Mouse (Mus musculus) hindbrain, embryonic 16.5 days (tissue): ENCODE data around the gene Tnfsf10. TPM values are rescaled to one million over a fixed set of nuclear protein-coding genes. Genes with fewer than 3 reads are reported as not detected.

ENCODE experiments used
- ATAC-seq: fragments of 200-750 bp; cut with Nextera tagmentation; 2 replicates; pipeline ENCODE4 v1.8.0; 2017; ENCODE audit warnings: moderate TSS enrichment, moderate library complexity
- H3K27ac ChIP-seq: fragments of 300-500 bp; sonication (generic); 2 replicates; pipeline ENCODE4 v1.5.1; 2014; ENCODE audit warnings: low read depth, mild to moderate bottlenecking, control low read depth, low read length, moderate library complexity
- H3K27me3 ChIP-seq: fragments of 300-500 bp; sonication (generic); replicated peaks from 2 replicates; pipeline ENCODE4 v1.6.1; 2014; ENCODE audit warnings: low read length; ENCODE audit not compliant: control insufficient read depth, insufficient read depth
- H3K36me3 ChIP-seq: fragments of 300-500 bp; sonication (generic); 2 replicates; pipeline ENCODE4 v1.6.1; 2014; ENCODE audit warnings: mild to moderate bottlenecking, low read length, moderate library complexity, mixed read lengths; ENCODE audit not compliant: control insufficient read depth, insufficient read depth
- H3K4me1 ChIP-seq: fragments of 300-500 bp; sonication (generic); 2 replicates; pipeline ENCODE4 v1.6.1; 2014; ENCODE audit warnings: low read depth, low read length; ENCODE audit not compliant: control insufficient read depth, insufficient read depth
- H3K4me2 ChIP-seq: fragments of 300-500 bp; sonication (generic); 2 replicates; pipeline ENCODE4 v1.6.1; 2014; ENCODE audit warnings: mild to moderate bottlenecking, low read length, control low read depth, moderate library complexity
- H3K4me3 ChIP-seq: fragments of 300-500 bp; sonication (generic); 2 replicates; pipeline ENCODE4 v1.5.1; 2014; ENCODE audit warnings: mild to moderate bottlenecking, low read length, control low read depth, moderate library complexity
- H3K9ac ChIP-seq: fragments of 300-500 bp; sonication (generic); 2 replicates; pipeline ENCODE4 v1.6.1; 2014; ENCODE audit warnings: low read depth, mild to moderate bottlenecking, control low read depth, low read length, moderate library complexity
- H3K9me3 ChIP-seq: fragments of 300-500 bp; sonication (generic); 2 replicates; pipeline ENCODE4 v1.6.1; 2014; ENCODE audit warnings: mild to moderate bottlenecking, low read length, moderate library complexity; ENCODE audit not compliant: control insufficient read depth
- WGBS: fragments of 180-500 bp; shearing (Covaris S2); extraction: QIAGEN DNeasy Blood & Tissue Kit; methylation state at CpG from one replicate; pipeline ENCODE4 v1.1.7; 2014; 5-methylcytosine and 5-hydroxymethylcytosine counted together
- polyA plus RNA-seq: library from polyadenylated mRNA; unstranded; fragments of >200 nt; fragmentation: Nextera tagmentation; extraction: Ambion mirVana; gene quantifications from 2 replicates; pipeline ENCODE4 v1.2.1, GENCODE M21; 2015

Tnfsf10 gene
- polyA plus RNA-seq, 1 experiment from 2014 or later = 0.15 TPM

DNA sequence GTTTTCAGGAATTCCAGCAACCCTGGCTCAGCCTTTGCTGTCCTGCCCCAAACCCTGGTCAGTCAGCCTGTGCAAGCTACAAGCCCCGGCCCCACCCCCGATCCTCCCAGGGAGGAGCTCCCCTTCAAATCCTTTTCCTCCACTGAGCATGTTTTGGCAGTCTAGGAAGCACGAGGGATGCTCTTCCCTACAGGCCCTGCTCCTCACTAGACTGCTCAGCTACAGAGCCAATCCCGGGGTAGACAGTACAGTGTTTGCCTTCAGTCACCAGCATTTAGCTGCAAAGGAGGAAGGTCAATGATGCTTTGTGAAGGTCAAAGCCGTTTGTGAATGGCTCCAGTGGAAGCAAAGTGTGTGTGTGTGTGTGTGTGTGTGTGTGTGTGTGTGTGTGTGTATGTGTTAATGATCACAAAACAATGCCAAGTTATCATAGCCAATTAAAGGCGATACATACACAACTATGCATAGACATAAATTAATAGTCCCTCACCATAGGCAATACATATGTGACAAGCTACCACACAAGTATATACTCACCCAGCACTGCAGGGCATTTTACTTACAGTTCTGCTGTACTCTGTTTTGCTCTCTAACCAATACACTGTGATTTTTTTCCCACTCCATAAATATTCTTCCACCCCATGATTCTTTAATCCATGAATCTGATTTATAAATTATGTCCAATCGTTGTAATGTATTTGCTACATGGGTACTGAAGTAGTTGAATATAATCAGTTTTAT lies 23.0 kb upstream of the Tnfsf10 start:
- Histone ChIP-seq H3K4me2 (no peak overlapping the region), H3K27ac (no peak overlapping the region), H3K4me3 (no peak overlapping the region), H3K27me3 (no peaks in the 10 kb centered on the region), H3K36me3 (no peaks in the 10 kb centered on the region), H3K9ac (no peak overlapping the region), H3K4me1 (no peaks in the 10 kb centered on the region), H3K9me3 (no peaks in the 10 kb centered on the region)
- ATAC-seq = peak; percentile 61; the same call in 1 of the 2 replicates
- 67% methylated on average over 7 of the region's 7 CpGs for WGBS

DNA sequence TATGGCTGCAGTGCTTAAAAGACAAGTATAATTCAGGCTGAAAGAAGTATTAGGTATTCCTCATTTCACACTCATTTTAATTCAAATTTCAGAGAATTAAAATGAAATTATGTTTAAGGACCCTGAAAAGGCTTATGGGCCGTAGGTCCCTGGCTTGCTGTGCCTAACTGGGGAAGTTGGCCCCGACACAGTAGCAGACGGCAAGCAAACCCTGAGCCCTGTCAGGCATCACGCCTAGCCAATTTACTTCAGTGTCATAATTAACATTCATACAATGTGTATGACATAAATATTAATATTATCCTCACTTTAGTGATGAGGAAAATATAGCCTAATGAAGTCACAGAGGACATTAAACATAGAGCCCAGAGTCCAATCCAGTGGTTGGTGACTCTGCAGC lies 16.4 kb upstream of the Tnfsf10 start:
- no peak for ATAC-seq
- H3K36me3 ChIP-seq = no peaks in the 10 kb centered on the region
- H3K9ac ChIP-seq = no peak overlapping the region
- H3K4me1 ChIP-seq = no peaks in the 10 kb centered on the region
- 67% methylated on average over 4 of the region's 4 CpGs for WGBS
- no peaks in the 10 kb centered on the region for H3K27me3 ChIP-seq
- no peak overlapping the region for H3K4me3 ChIP-seq
- H3K27ac ChIP-seq = no peak overlapping the region
- no peaks in the 10 kb centered on the region for H3K9me3 ChIP-seq
- H3K4me2 ChIP-seq = no peak overlapping the region

DNA sequence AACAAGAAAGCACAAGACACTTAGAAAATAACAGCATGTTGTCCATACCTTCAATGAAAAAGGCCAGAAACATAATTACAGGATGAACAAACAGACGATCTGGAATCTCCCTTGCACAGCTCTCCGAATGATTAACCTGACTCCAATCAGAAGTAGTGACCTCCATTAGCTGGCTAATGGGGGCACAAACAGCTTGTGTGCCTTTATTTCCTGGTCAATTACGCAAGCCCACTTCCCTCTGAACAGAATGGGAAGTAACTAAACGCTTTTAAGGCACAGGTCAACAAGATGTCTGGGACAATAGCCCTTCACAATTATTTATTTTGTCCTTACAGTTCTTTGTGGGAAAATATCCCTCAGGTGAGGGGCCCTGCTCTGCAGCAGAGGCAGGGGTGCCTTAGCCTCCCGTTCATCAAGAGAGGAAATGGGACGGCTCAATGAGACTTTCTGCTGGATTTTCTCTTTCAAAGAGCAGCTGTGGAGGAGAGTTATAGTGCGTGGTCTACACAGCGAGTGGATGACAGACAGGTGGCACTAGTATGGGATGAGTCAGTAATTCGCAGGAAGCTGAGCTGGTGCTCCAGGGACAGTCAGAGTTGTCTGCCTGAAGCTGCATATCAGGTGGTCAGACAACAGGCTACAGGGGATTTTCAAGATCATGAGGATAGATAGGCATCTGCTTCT lies 14.3 kb upstream of the Tnfsf10 start:
- H3K9ac ChIP-seq = no peak overlapping the region
- no peaks in the 10 kb centered on the region for H3K36me3 ChIP-seq
- H3K4me1 ChIP-seq = no peaks in the 10 kb centered on the region
- no peak overlapping the region for H3K27ac ChIP-seq
- no peak overlapping the region for H3K4me2 ChIP-seq
- H3K9me3 ChIP-seq = no peaks in the 10 kb centered on the region
- H3K27me3 ChIP-seq = no peaks in the 10 kb centered on the region
- WGBS = 68% methylated on average over 9 of the region's 9 CpGs
- H3K4me3 ChIP-seq = no peak overlapping the region
- no peak for ATAC-seq

DNA sequence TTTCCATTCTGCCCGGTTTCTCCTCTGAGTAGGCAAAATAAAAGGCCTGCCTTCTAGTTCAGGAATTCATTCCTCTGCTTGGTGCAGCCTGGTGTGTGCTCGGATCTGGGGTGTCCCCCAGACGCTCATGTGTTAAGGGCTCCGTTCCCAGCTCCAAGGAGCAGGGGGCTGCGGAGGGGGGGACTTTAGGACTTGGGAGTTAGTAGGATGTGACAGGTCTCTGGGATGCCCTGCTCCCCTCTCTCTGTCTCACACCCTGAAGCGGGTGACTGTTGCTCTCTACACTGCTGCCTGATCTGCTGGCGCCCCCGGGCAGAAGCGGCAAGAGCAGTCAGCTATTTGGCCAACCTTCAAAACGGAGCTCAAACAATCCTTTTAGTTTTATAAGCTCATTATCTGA lies 10.0 kb upstream of the Tnfsf10 start:
- no peaks in the 10 kb centered on the region for H3K4me1 ChIP-seq
- H3K9me3 ChIP-seq = no peaks in the 10 kb centered on the region
- H3K9ac ChIP-seq = no peak overlapping the region
- no peaks in the 10 kb centered on the region for H3K36me3 ChIP-seq
- no peak for ATAC-seq
- no peaks in the 10 kb centered on the region for H3K27me3 ChIP-seq
- 81% methylated on average over 10 of the region's 10 CpGs for WGBS
- H3K27ac ChIP-seq = no peak overlapping the region
- no peak overlapping the region for H3K4me2 ChIP-seq
- no peak overlapping the region for H3K4me3 ChIP-seq

GRCm38 (mm10) chr3:27310973-27311372 lies 5.9 kb upstream of the Tnfsf10 start:
- Histone ChIP-seq H3K27ac (no peak overlapping the region), H3K4me1 (no peaks in the 10 kb centered on the region), H3K36me3 (no peaks in the 10 kb centered on the region), H3K4me3 (no peak overlapping the region), H3K4me2 (no peak overlapping the region), H3K9me3 (no peaks in the 10 kb centered on the region), H3K9ac (no peak overlapping the region), H3K27me3 (no peaks in the 10 kb centered on the region)
- 93% methylated on average over 7 of the region's 7 CpGs for WGBS
- ATAC-seq = no peak

- H3K4me2 ChIP-seq = no peak overlapping the region
- no peak for ATAC-seq
- H3K4me3 ChIP-seq = no peak overlapping the region
- no peaks in the 10 kb centered on the region for H3K27me3 ChIP-seq
- no peaks in the 10 kb centered on the region for H3K4me1 ChIP-seq
- H3K9ac ChIP-seq = no peak overlapping the region
- H3K36me3 ChIP-seq = no peaks in the 10 kb centered on the region
- H3K9me3 ChIP-seq = no peaks in the 10 kb centered on the region
- WGBS = 92% methylated on average over 4 of the region's 4 CpGs
- no peak overlapping the region for H3K27ac ChIP-seq
Measured at GRCm38 (mm10) chr3:27311475-27311874, 5.4 kb upstream of the Tnfsf10 start.

GRCm38 (mm10) chr3:27314506-27315164 lies 2.2 kb upstream of the Tnfsf10 start:
- ATAC-seq = no peak
- H3K36me3 ChIP-seq = no peaks in the 10 kb centered on the region
- WGBS = 70% methylated on average over 2 of the region's 2 CpGs
- H3K27ac ChIP-seq = no peak overlapping the region
- H3K4me1 ChIP-seq = no peaks in the 10 kb centered on the region; the same call in 1 of the 2 replicates
- no peak overlapping the region for H3K4me3 ChIP-seq
- no peak overlapping the region for H3K9ac ChIP-seq
- H3K27me3 ChIP-seq = no peaks in the 10 kb centered on the region
- H3K4me2 ChIP-seq = no peak overlapping the region
- H3K9me3 ChIP-seq = no peaks in the 10 kb centered on the region

DNA sequence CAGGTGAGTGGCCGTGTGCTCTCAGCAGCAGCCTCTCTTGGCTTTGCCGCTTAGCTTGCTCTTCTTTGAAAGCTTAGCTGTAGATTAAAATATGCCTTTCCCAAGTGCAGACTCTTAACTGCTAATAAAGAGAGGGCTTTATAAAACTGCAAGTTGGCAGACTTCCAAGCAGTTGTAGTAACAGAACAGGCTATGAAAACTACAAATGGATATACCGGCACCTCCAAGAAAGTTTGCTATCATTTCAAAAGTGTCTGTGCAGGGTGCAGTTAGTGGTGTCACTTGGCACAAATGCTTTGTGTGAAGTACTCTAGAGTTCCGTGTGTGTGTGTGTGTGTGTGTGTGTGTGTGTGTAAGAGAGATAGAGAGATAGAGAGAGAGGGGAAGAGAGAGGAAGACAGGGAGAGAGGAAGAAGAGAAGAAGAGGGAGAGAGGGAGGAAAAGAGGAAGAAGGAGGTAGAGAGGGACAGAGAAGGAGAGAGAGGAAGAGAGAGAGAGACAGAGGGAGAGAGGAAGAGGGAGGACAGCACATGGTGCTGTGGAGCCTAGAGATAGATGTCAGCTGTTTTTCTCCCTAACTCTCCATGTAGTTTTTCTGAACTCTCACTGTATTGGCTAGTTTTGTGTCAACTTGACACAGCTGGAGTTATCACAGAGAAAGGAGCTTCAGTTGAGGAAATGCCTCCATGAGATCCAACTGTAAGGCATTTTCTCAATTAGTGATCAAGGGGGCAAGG lies 628 bp downstream of the Tnfsf10 start:
- WGBS = 58% methylated on average over 4 of the region's 4 CpGs
- Histone ChIP-seq H3K9me3 (no peaks in the 10 kb centered on the region), H3K4me1 (no peaks in the 10 kb centered on the region; the same call in 1 of the 2 replicates), H3K36me3 (no peaks in the 10 kb centered on the region), H3K27ac (no peak overlapping the region), H3K9ac (no peak overlapping the region), H3K27me3 (no peaks in the 10 kb centered on the region), H3K4me3 (no peak overlapping the region), H3K4me2 (no peak overlapping the region)
- no peak for ATAC-seq

DNA sequence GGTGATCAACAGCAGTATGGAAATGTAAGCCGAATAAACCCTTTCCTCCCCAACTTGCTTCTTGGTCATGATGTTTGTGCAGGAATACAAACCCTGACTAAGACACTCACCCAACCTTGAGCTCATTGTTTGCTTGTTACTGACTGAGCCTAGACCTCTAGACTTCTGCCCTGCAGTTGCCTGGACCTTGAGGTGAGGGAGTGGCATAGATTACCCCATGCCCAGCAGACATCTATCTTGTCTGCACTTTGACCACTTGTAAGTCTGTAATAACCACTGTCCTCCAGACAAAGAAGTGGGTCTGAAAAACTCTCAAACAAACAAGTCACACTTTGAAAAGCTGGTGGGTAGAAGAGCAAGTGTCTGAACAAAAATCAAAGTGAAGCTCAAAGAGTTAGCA lies 2.8 kb downstream of the Tnfsf10 start:
- ATAC-seq = no peak
- WGBS = 100% methylated on average over 1 of the region's 1 CpGs
- Histone ChIP-seq H3K27me3 (no peaks in the 10 kb centered on the region), H3K9ac (no peak overlapping the region), H3K4me1 (no peaks in the 10 kb centered on the region; the same call in 1 of the 2 replicates), H3K9me3 (no peaks in the 10 kb centered on the region), H3K4me3 (no peak overlapping the region), H3K4me2 (no peak overlapping the region), H3K27ac (no peak overlapping the region), H3K36me3 (no peaks in the 10 kb centered on the region)
